ENCODE assay signal across 28 mouse cellular contexts in genomic region chr7:73792155-73792554, GRCm38 (mm10). TPM values are rescaled to one million over a fixed set of nuclear protein-coding genes. Genes with fewer than 3 reads are reported as not detected.
DNase-seq lines count a peak whose midpoint lies in the region; ATAC-seq and TF ChIP-seq lines count a peak whose summit lies in the region.
"Had no signal": no experiment of that assay in that cellular context is flagged by ENCODE, and none has a peak within 500 bp of the region (broad histone marks: within the 10 kb centered on the region; RNA-seq: fewer than 3 reads in every experiment).

No protein-coding gene starts in this region.

- H3K9me3 ChIP-seq in midbrain, embryonic 11.5 days (ENCODE audit: control insufficient read depth, low read length), result no peaks in the 10 kb centered on the region
- no peaks in the 10 kb centered on the region for H3K9me3 ChIP-seq in midbrain, embryonic 13.5 days
- no peaks in the 10 kb centered on the region for H3K9me3 ChIP-seq in lung, postnatal 0 days (ENCODE audit: low read length)
- H3K9me3 ChIP-seq in hindbrain, embryonic 16.5 days (ENCODE audit: control insufficient read depth, low read length), result no peaks in the 10 kb centered on the region
- H3K9me3 ChIP-seq: embryonic facial prominence, embryonic 10.5 days; embryonic facial prominence, embryonic 13.5 days; forebrain, embryonic 12.5 days; forebrain, embryonic 15.5 days; heart, embryonic 12.5 days; heart, embryonic 15.5 days; hindbrain, embryonic 10.5 days; hindbrain, embryonic 13.5 days had no signal

- WGBS in midbrain, embryonic 11.5 days, result 88% methylated on average over 4 of the region's 4 CpGs
- 85% methylated on average over 4 of the region's 4 CpGs for WGBS in midbrain, embryonic 13.5 days
- 51% methylated on average over 4 of the region's 4 CpGs for WGBS in lung, postnatal 0 days
- WGBS in hindbrain, embryonic 16.5 days, result 84% methylated on average over 4 of the region's 4 CpGs

- peak; percentile 81 for DNase-seq in midbrain, embryonic 11.5 days (ENCODE audit: low spot score, missing footprints)
- peak; percentile 44 for DNase-seq in lung, postnatal 0 days (ENCODE audit: low spot score)
- peak; percentile 27 for DNase-seq in lung, postnatal 25 days (ENCODE audit: low spot score)
- DNase-seq in cerebellum, postnatal 14 days, result no peak
- DNase-seq: adrenal gland, adult 2 months; adrenal gland, postnatal 14 days; cerebellum, adult 11 months; cerebellum, adult 2 months; cerebellum, adult 9-11 months; cerebellum, postnatal 36 days; embryo, embryonic 11 days; gastrocnemius, postnatal 25 days; heart, adult 18-20 months; heart, postnatal 10 days; heart, postnatal 36 days had no signal

- H3K27me3 ChIP-seq in midbrain, embryonic 11.5 days (ENCODE audit: control insufficient read depth, insufficient read depth, low read length), result no peaks in the 10 kb centered on the region
- H3K27me3 ChIP-seq in midbrain, embryonic 13.5 days, result peaks cover 3% of the 10 kb centered on the region; the same call in 1 of the 2 replicates
- H3K27me3 ChIP-seq in lung, postnatal 0 days (replicated peaks; ENCODE audit: insufficient read depth, low read length), result no peaks in the 10 kb centered on the region
- no peaks in the 10 kb centered on the region for H3K27me3 ChIP-seq in hindbrain, embryonic 16.5 days (replicated peaks; ENCODE audit: control insufficient read depth, insufficient read depth, low read length)
- H3K27me3 ChIP-seq: embryonic facial prominence, embryonic 13.5 days; forebrain, embryonic 12.5 days; forebrain, embryonic 15.5 days; heart, embryonic 15.5 days; hindbrain, embryonic 13.5 days had no signal

- no peak overlapping the region for H3K4me3 ChIP-seq in midbrain, embryonic 11.5 days (ENCODE audit: low read depth, low read length)
- no peak overlapping the region for H3K4me3 ChIP-seq in midbrain, embryonic 13.5 days (replicated peaks)
- H3K4me3 ChIP-seq in lung, postnatal 0 days (ENCODE audit: low read depth, low read length), result no peak overlapping the region
- no peak overlapping the region for H3K4me3 ChIP-seq in hindbrain, embryonic 16.5 days (ENCODE audit: low read length)
- H3K4me3 ChIP-seq: embryonic facial prominence, embryonic 10.5 days; embryonic facial prominence, embryonic 13.5 days; erythroblast, embryonic 14.5 days; forebrain, embryonic 12.5 days; forebrain, embryonic 15.5 days; heart, embryonic 12.5 days; heart, embryonic 15.5 days; hindbrain, embryonic 10.5 days; hindbrain, embryonic 13.5 days had no signal

- no peak for TF ChIP-seq EP300 in lung, postnatal 0 days (IDR thresholded peaks at IDR 0.05)

- no peak overlapping the region for H3K27ac ChIP-seq in midbrain, embryonic 11.5 days (ENCODE audit: low read depth, low read length)
- H3K27ac ChIP-seq in midbrain, embryonic 13.5 days, result no peak overlapping the region
- peak overlapping the region; percentile 74 for H3K27ac ChIP-seq in lung, postnatal 0 days (ENCODE audit: low read length)
- no peak overlapping the region for H3K27ac ChIP-seq in hindbrain, embryonic 16.5 days (ENCODE audit: low read depth, low read length)
- H3K27ac ChIP-seq: embryonic facial prominence, embryonic 10.5 days; embryonic facial prominence, embryonic 13.5 days; forebrain, embryonic 12.5 days; forebrain, embryonic 15.5 days; heart, embryonic 15.5 days; hindbrain, embryonic 10.5 days; hindbrain, embryonic 13.5 days had no signal

- no peaks in the 10 kb centered on the region for H3K4me1 ChIP-seq in midbrain, embryonic 11.5 days (ENCODE audit: control insufficient read depth, insufficient read depth, low read length)
- no peaks in the 10 kb centered on the region for H3K4me1 ChIP-seq in midbrain, embryonic 13.5 days (replicated peaks)
- H3K4me1 ChIP-seq in lung, postnatal 0 days (ENCODE audit: insufficient read depth, low read depth, low read length), result no peaks in the 10 kb centered on the region
- no peaks in the 10 kb centered on the region; the same call in 1 of the 2 replicates for H3K4me1 ChIP-seq in hindbrain, embryonic 16.5 days (ENCODE audit: control insufficient read depth, insufficient read depth, low read depth, low read length)
- H3K4me1 ChIP-seq: embryonic facial prominence, embryonic 10.5 days; embryonic facial prominence, embryonic 13.5 days; forebrain, embryonic 12.5 days; forebrain, embryonic 15.5 days; hindbrain, embryonic 13.5 days had no signal

- no peak for ATAC-seq in midbrain, embryonic 11.5 days (ENCODE audit: low FRiP score)
- ATAC-seq in midbrain, embryonic 13.5 days, result no peak
- peak; percentile 53 for ATAC-seq in lung, postnatal 0 days
- ATAC-seq in hindbrain, embryonic 16.5 days, result no peak
- ATAC-seq: CD4-positive, CD25-positive, alpha-beta regulatory T cell, adult 4 months; forebrain, embryonic 15.5 days had no signal

- H3K4me2 ChIP-seq in midbrain, embryonic 11.5 days, result no peak overlapping the region
- H3K4me2 ChIP-seq in midbrain, embryonic 13.5 days (replicated peaks), result no peak overlapping the region
- H3K4me2 ChIP-seq in lung, postnatal 0 days (replicated peaks; ENCODE audit: low read depth, low read length), result no peak overlapping the region
- no peak overlapping the region for H3K4me2 ChIP-seq in hindbrain, embryonic 16.5 days (ENCODE audit: low read length)
- H3K4me2 ChIP-seq: embryonic facial prominence, embryonic 13.5 days; forebrain, embryonic 12.5 days; forebrain, embryonic 15.5 days; heart, embryonic 12.5 days; heart, embryonic 15.5 days; hindbrain, embryonic 13.5 days had no signal

- TF ChIP-seq CTCF in lung, postnatal 0 days (IDR thresholded peaks at IDR 0.05), result no peak

- no peaks in the 10 kb centered on the region; the same call in 1 of the 2 replicates for H3K36me3 ChIP-seq in midbrain, embryonic 11.5 days (ENCODE audit: control insufficient read depth, insufficient read depth, low read length)
- H3K36me3 ChIP-seq in midbrain, embryonic 13.5 days, result no peaks in the 10 kb centered on the region
- no peaks in the 10 kb centered on the region for H3K36me3 ChIP-seq in lung, postnatal 0 days (ENCODE audit: insufficient read depth, low read length)
- no peaks in the 10 kb centered on the region for H3K36me3 ChIP-seq in hindbrain, embryonic 16.5 days (ENCODE audit: control insufficient read depth, insufficient read depth, low read length)
- H3K36me3 ChIP-seq: embryonic facial prominence, embryonic 10.5 days; embryonic facial prominence, embryonic 13.5 days; forebrain, embryonic 12.5 days; forebrain, embryonic 15.5 days; heart, embryonic 12.5 days; heart, embryonic 15.5 days; hindbrain, embryonic 10.5 days; hindbrain, embryonic 13.5 days had no signal

- H3K9ac ChIP-seq in midbrain, embryonic 11.5 days (ENCODE audit: low read length), result no peak overlapping the region
- no peak overlapping the region for H3K9ac ChIP-seq in midbrain, embryonic 13.5 days (replicated peaks)
- H3K9ac ChIP-seq in lung, postnatal 0 days (replicated peaks; ENCODE audit: low read depth), result no peak overlapping the region
- no peak overlapping the region for H3K9ac ChIP-seq in hindbrain, embryonic 16.5 days (ENCODE audit: low read depth, low read length)
- H3K9ac ChIP-seq: embryonic facial prominence, embryonic 13.5 days; forebrain, embryonic 12.5 days; forebrain, embryonic 15.5 days; heart, embryonic 12.5 days; heart, embryonic 15.5 days; hindbrain, embryonic 13.5 days had no signal

RNA-seq across cellular contexts. Expression of gene Fam174b, which starts 52.1 kb away (rescaled TPM):
- 28.9 and 36.3 TPM in 2 replicates for polyA plus RNA-seq in midbrain, embryonic 11.5 days (2014; fragmentation: Nextera tagmentation; extraction: Ambion mirVana)
- polyA plus RNA-seq in midbrain, embryonic 13.5 days (2015; fragmentation: Nextera tagmentation; extraction: Ambion mirVana), result 24.5 and 27.1 TPM in 2 replicates
- polyA plus RNA-seq in lung, postnatal 0 days (2015; fragmentation: Nextera tagmentation; extraction: Ambion mirVana), result 116 and 147 TPM in 2 replicates
- 38.1 and 43.3 TPM in 2 replicates for polyA plus RNA-seq in hindbrain, embryonic 16.5 days (2015; fragmentation: Nextera tagmentation; extraction: Ambion mirVana)
- polyA plus RNA-seq: C2C12; erythroblast, embryonic 14.5 days had no signal

Comparison
In these comparisons a context has a peak if more than half of its experiments do, and no peak if none do; other contexts are left out.
1. DNase-seq: peak in midbrain, embryonic 11.5 days (single experiment), lung, postnatal 0 days (single experiment) and lung, postnatal 25 days (single experiment); none in cerebellum, postnatal 14 days (0 of 2).